Mouse (Mus musculus): Measurements from ENCODE around the gene Hdgf. TPM values are rescaled to one million over a fixed set of nuclear protein-coding genes. Genes with fewer than 3 reads are reported as not detected.

Hdgf gene
- polyA plus RNA-seq, 1 experiment = 200 TPM

- Histone ChIP-seq H3K4me2 (ENCODE audit: low read depth) (peak overlapping the region; percentile 88), H3K27me3 (ENCODE audit: control insufficient read depth, insufficient read depth, insufficient read length) (no peaks in the 10 kb centered on the region), H3K36me3 (ENCODE audit: control insufficient read depth, insufficient read depth) (no peaks in the 10 kb centered on the region), H3K79me2 (ENCODE audit: control insufficient read depth, insufficient read depth) (no peaks in the 10 kb centered on the region), H3K4me3 (no peak overlapping the region), H3ac (ENCODE audit: control insufficient read depth, insufficient read length) (no peak overlapping the region)
- no peak for TF ChIP-seq TCF3 (IDR thresholded peaks at IDR 0.05; ENCODE audit: insufficient read length, low read depth)
- TF ChIP-seq CEBPB (IDR thresholded peaks at IDR 0.05; ENCODE audit: insufficient read depth, poor library complexity, severe bottlenecking) = no peak
- TF ChIP-seq MAX (IDR thresholded peaks at IDR 0.05; ENCODE audit: low read depth) = no peak
- TF ChIP-seq POLR2AphosphoS2 (IDR thresholded peaks at IDR 0.05; ENCODE audit: insufficient read length, low read depth) = no peak
- no peak for TF ChIP-seq E2F4 (IDR thresholded peaks at IDR 0.05; ENCODE audit: insufficient read depth)
- no peak for TF ChIP-seq USF1 (IDR thresholded peaks at IDR 0.05; ENCODE audit: low read depth)
- TF ChIP-seq TCF12 (IDR thresholded peaks at IDR 0.05; ENCODE audit: insufficient read depth, poor library complexity, severe bottlenecking) = no peak
- TF ChIP-seq SRF (IDR thresholded peaks at IDR 0.05; ENCODE audit: control insufficient read depth, insufficient read length, low read depth) = no peak
- no peak for TF ChIP-seq REST (IDR thresholded peaks at IDR 0.05; ENCODE audit: insufficient read depth, insufficient read length)
- no peak for TF ChIP-seq MYOD1 (IDR thresholded peaks at IDR 0.05; ENCODE audit: control insufficient read depth in 1 of 3, insufficient read length in 2 of 3, low read depth in 2 of 3)
- no peak for TF ChIP-seq MYOG (IDR thresholded peaks at IDR 0.05; ENCODE audit: control insufficient read depth in 1 of 3, insufficient read depth in 1 of 3, insufficient read length in 2 of 3, low read depth in 2 of 3)
- no peak for TF ChIP-seq POLR2A (IDR thresholded peaks at IDR 0.05; ENCODE audit: insufficient read length, low read depth)
These were observed 52.8 kb downstream of the Hdgf start for GRCm38 (mm10) chr3:87958967-87959366.

- Histone ChIP-seq H3K36me3 (ENCODE audit: control insufficient read depth, insufficient read depth) (no peaks in the 10 kb centered on the region), H3K27me3 (ENCODE audit: control insufficient read depth, insufficient read depth, insufficient read length) (no peaks in the 10 kb centered on the region), H3ac (ENCODE audit: control insufficient read depth, insufficient read length) (no peak overlapping the region), H3K4me3 (no peak overlapping the region), H3K4me2 (ENCODE audit: low read depth) (peak overlapping the region; percentile 88), H3K79me2 (ENCODE audit: control insufficient read depth, insufficient read depth) (no peaks in the 10 kb centered on the region)
- TF ChIP-seq MYOG (IDR thresholded peaks at IDR 0.05; ENCODE audit: control insufficient read depth in 1 of 3, insufficient read depth in 1 of 3, insufficient read length in 2 of 3, low read depth in 2 of 3) (peak in 1 of 3 experiments; percentile 60), POLR2A (IDR thresholded peaks at IDR 0.05; ENCODE audit: insufficient read length, low read depth) (no peak), MYOD1 (IDR thresholded peaks at IDR 0.05; ENCODE audit: control insufficient read depth in 1 of 3, insufficient read length in 2 of 3, low read depth in 2 of 3) (peak in 2 of 3 experiments; percentile 16 to 48)
These were observed 53.2 kb downstream of the Hdgf start for GRCm38 (mm10) chr3:87959371-87959770.

GRCm38 (mm10) chr3:87960191-87960585 lies 54.1 kb downstream of the Hdgf start:
- peak overlapping the region; percentile 14 for H3K4me3 ChIP-seq
- H3ac ChIP-seq (ENCODE audit: control insufficient read depth, insufficient read length) = no peak overlapping the region
- no peaks in the 10 kb centered on the region for H3K36me3 ChIP-seq (ENCODE audit: control insufficient read depth, insufficient read depth)

GRCm38 (mm10) chr3:87960586-87961191 lies 54.6 kb downstream of the Hdgf start:
- peak; percentile 30 for TF ChIP-seq E2F4 (IDR thresholded peaks at IDR 0.05; ENCODE audit: insufficient read depth)
- no peak for TF ChIP-seq MAX (IDR thresholded peaks at IDR 0.05; ENCODE audit: low read depth)
- TF ChIP-seq POLR2A (IDR thresholded peaks at IDR 0.05; ENCODE audit: insufficient read length, low read depth) = peak; percentile 34
- Histone ChIP-seq H3K4me3 (peak overlapping the region; percentile 14), H3ac (ENCODE audit: control insufficient read depth, insufficient read length) (no peak overlapping the region), H3K36me3 (ENCODE audit: control insufficient read depth, insufficient read depth) (no peaks in the 10 kb centered on the region), H3K79me2 (ENCODE audit: control insufficient read depth, insufficient read depth) (no peaks in the 10 kb centered on the region), H3K27me3 (ENCODE audit: control insufficient read depth, insufficient read depth, insufficient read length) (no peaks in the 10 kb centered on the region), H3K4me2 (ENCODE audit: low read depth) (peak overlapping the region; percentile 88)

More at GRCm38 (mm10) chr3:87960191-87960585, 54.1 kb downstream of the Hdgf start:
- Histone ChIP-seq H3K4me2 (ENCODE audit: low read depth) (peak overlapping the region; percentile 88), H3K79me2 (ENCODE audit: control insufficient read depth, insufficient read depth) (no peaks in the 10 kb centered on the region), H3K27me3 (ENCODE audit: control insufficient read depth, insufficient read depth, insufficient read length) (no peaks in the 10 kb centered on the region)
- TF ChIP-seq SRF (IDR thresholded peaks at IDR 0.05; ENCODE audit: control insufficient read depth, insufficient read length, low read depth) (no peak), USF1 (IDR thresholded peaks at IDR 0.05; ENCODE audit: low read depth) (no peak), CEBPB (IDR thresholded peaks at IDR 0.05; ENCODE audit: insufficient read depth, poor library complexity, severe bottlenecking) (no peak), MAX (IDR thresholded peaks at IDR 0.05; ENCODE audit: low read depth) (no peak), REST (IDR thresholded peaks at IDR 0.05; ENCODE audit: insufficient read depth, insufficient read length) (no peak), POLR2A (IDR thresholded peaks at IDR 0.05; ENCODE audit: insufficient read length, low read depth) (no peak)

Other genes with a start within 250 kb of the Hdgf start
- gene Lrrc71, start 157.7 kb upstream of the Hdgf start, polyA plus RNA-seq (2012; fragmentation: generic; extraction: Trizol) = 0.01 TPM
- not detected for gene Ntrk1, start 111.2 kb upstream of the Hdgf start, polyA plus RNA-seq (2012; fragmentation: generic; extraction: Trizol)
- gene Insrr, start 109.4 kb upstream of the Hdgf start, polyA plus RNA-seq (2012; fragmentation: generic; extraction: Trizol) = not detected
- 0.65 TPM for gene Pear1, start 82.0 kb upstream of the Hdgf start, polyA plus RNA-seq (2012; fragmentation: generic; extraction: Trizol)
- gene Sh2d2a, start 59.6 kb upstream of the Hdgf start, polyA plus RNA-seq (2012; fragmentation: generic; extraction: Trizol) = not detected
- gene Prcc, start 20.7 kb upstream of the Hdgf start, polyA plus RNA-seq (2012; fragmentation: generic; extraction: Trizol) = 46.3 TPM
- 114 TPM for gene Mrpl24, start 13.2 kb downstream of the Hdgf start, polyA plus RNA-seq (2012; fragmentation: generic; extraction: Trizol)
- 19.4 TPM for gene Isg20l2, start 24.0 kb downstream of the Hdgf start, polyA plus RNA-seq (2012; fragmentation: generic; extraction: Trizol)
- 7.0 TPM for gene Rrnad1, start 24.4 kb downstream of the Hdgf start, polyA plus RNA-seq (2012; fragmentation: generic; extraction: Trizol)
- 67.6 TPM for gene Crabp2, start 42.3 kb downstream of the Hdgf start, polyA plus RNA-seq (2012; fragmentation: generic; extraction: Trizol)
- 268 TPM for gene Nes, start 64.8 kb downstream of the Hdgf start, polyA plus RNA-seq (2012; fragmentation: generic; extraction: Trizol)
- gene Bcan, start 93.9 kb downstream of the Hdgf start, polyA plus RNA-seq (2012; fragmentation: generic; extraction: Trizol) = 0.06 TPM
- not detected for gene Hapln2, start 121.3 kb downstream of the Hdgf start, polyA plus RNA-seq (2012; fragmentation: generic; extraction: Trizol)
- 11.7 TPM for gene Gpatch4, start 136.8 kb downstream of the Hdgf start, polyA plus RNA-seq (2012; fragmentation: generic; extraction: Trizol)
- 141 TPM for gene Naxe, start 152.2 kb downstream of the Hdgf start, polyA plus RNA-seq (2012; fragmentation: generic; extraction: Trizol)
- gene Ttc24, start 172.0 kb downstream of the Hdgf start, polyA plus RNA-seq (2012; fragmentation: generic; extraction: Trizol) = not detected
- gene Iqgap3, start 175.7 kb downstream of the Hdgf start, polyA plus RNA-seq (2012; fragmentation: generic; extraction: Trizol) = 13.6 TPM
- gene Mef2d, start 236.1 kb downstream of the Hdgf start, polyA plus RNA-seq (2012; fragmentation: generic; extraction: Trizol) = 121 TPM